Mouse (Mus musculus) c-Kit-negative CD71-positive TER-119-positive erythroid progenitor cells, embryonic 14.5 days (primary cell): ENCODE results near the gene Brf1.

Source experiments
- DNase-seq: peaks from one replicate; pipeline ENCODE4 v3.0.0-alpha.2; 2013; ENCODE audit warnings: low read depth, low spot score

Gene Brf1

DNA sequence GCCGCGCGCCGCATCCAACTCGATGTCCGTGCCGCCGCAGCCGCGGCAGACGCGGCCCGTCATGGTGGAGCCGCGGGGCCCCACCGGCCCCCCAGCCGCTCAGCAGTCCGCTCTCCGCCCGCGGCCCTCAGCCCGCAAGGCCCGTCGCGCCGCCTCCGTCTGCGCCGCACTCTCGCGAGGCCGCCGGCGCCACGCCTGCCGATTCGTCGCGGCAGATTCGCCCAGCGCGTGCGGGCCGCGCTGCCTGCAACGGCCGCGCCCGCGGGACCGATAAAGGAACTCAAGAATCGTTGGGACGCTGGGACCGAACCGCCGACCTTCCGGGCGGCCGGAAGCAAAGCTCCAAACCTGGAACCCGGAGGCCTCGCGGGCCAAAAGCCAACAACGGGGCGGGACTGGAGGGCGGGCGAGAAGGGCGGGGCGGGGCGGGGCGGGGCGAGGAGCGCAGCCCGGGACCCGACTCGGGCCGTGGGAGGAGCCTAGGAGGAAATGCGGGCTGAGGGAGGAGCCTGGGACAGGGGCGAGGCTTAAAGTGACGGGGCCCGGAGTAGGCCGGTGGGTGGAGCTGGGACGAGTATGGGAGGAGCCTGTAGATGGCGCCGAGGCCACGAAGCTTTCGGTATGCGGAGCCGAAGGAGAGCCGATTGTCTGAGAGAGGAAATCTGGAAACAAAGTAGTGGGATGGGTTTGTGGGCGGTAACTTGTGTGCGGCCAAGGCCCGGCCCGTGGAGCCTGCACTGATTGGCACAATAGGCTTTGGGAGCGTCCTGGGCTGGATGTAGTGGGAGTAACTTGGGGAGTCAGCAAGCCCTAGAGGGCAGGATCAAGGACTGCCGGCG lies at the start of gene Brf1:
Brf1 (minus strand) TSS at position 411 of the 839 bp plus-strand sequence.
- peak; percentile 96 for DNase-seq

- no peak for DNase-seq
These were observed 49.3 kb upstream of the Brf1 start for GRCm38 (mm10) chr12:113049836-113050235.

GRCm38 (mm10) chr12:113048103-113048502 lies 47.6 kb upstream of the Brf1 start:
- no peak for DNase-seq

GRCm38 (mm10) chr12:113046861-113047260 lies 46.4 kb upstream of the Brf1 start:
- no peak for DNase-seq

- peak; percentile 40 for DNase-seq
These were observed 44.6 kb upstream of the Brf1 start for GRCm38 (mm10) chr12:113044916-113045677.

- peak; percentile 19 for DNase-seq
These were observed 42.0 kb upstream of the Brf1 start for GRCm38 (mm10) chr12:113042543-113042942.

DNA sequence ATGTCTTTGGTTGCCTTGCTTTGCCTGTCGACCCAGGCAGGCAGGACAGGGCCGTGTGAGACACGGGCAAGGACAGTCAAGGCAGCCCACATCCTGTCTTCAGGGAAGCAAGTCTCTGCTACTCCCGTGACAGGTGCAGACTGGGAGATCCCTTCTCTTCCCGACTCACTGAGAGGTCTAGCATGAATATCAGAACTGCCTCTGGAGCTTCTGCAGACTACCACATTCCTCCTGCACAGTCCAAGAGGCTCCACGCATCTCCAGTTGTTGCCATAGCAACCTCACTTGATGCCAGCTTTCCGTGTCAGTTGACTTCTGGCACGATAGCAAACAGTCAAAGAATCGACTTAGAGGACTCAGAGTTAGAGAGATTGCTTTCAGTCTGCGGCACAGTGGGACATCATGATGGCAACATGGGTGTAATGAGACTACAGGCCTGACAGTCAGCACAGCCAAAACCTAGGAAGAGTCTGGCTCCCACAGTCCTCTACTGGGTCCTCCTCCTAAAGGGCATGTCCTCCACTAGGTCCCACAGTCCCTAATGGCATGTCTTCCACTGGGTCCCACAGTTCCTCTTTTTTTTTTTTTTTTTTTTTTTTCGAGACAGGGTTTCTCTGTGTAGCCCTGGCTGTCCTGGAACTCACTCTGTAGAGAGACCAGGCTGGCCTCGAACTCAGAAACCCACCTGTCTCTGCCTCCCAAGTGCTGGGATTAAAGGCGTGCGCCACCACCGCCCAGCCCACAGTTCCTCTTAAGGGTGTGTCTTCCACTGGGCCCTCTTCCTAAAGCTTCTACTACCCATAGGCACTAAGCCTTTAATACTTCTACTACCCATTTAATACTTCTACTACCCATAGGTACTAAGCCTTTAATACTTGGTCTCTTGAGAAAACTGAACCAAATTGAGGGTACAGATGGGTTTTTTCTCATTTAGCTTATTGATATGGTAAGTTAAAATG lies 41.3 kb upstream of the Brf1 start:
- no peak for DNase-seq

DNA sequence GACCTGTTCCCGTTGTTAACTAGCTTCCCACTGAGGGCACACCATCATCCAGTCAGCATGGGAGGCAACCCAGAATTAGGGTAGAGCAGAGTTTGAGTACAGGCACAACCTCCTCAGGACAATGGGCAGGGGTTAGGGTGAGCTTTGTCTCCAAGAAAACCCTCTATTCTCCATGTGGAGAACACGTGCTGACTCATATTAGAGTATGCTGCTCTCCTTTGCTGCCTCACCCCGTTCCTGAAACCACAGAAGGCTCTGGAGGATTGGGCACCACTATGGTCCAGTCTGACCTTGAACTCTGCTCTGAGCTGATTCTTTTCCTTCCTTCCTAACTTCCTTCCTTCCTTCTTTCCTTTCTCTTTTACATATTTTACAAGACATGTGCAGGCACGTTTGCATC lies 37.9 kb upstream of the Brf1 start:
- no peak for DNase-seq

DNA sequence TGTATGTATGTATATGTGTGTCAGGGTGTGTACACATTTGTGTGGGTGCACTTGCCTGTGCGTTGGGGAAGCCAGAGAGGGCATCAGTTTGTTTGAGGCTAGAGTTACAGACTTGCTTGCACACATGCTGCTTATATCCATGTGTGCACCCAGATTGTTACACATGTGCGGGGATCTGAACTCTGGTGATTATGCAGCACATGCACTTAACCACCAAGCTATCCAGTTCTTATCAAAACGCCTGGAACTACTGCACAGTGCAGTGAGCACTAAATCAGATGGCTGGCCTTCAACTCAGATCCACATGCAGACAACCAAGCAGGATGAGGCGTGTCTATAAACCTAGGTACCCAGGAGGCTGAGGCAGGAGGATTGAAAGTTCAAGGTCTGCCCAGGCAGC lies 36.5 kb upstream of the Brf1 start:
- no peak for DNase-seq

- DNase-seq, result no peak
These were observed 34.6 kb upstream of the Brf1 start for GRCm38 (mm10) chr12:113035093-113035492.

- no peak for DNase-seq
These were observed 32.1 kb upstream of the Brf1 start for GRCm38 (mm10) chr12:113032296-113033250.

DNA sequence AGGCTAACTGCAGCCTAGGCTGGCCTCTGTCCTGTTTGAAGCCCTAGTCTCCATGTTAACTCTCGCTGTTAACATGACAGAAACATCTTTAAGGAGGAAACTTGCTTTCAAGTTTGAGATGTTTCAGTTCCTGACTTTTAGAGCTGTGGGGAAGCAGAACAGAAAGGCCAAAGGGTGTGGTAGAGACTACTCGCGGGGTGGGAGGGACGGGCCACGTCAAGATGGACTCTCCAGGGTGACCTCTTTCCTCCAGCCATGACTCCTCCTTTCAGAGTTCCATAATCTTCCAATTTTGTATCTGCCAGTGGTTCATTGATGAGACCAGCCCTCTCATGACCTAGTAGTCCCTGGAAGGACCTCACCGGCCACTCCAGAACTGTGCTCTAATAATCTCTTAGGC lies 30.9 kb upstream of the Brf1 start:
- DNase-seq, result no peak

DNA sequence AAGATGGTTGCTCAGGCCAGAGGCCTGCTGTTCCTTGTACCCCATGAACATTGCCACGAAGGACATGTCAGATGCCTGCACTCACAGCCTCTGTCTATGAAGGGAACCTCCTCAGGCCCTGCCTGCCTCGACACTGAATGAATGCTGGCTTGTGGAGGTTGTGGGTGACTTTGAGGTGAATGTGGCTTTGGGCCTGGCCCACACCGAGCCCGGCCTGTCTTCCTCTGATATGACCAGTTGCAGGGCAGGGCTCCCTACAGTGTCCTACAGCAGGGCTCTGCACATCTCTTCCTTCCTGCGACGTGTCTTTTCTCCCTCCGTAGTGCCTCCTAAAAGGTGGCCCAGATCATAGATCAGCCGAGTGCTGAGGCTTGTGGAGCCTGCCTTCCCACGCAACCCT lies 30.5 kb upstream of the Brf1 start:
- DNase-seq, result no peak

- DNase-seq, result no peak
These were observed 29.5 kb upstream of the Brf1 start for GRCm38 (mm10) chr12:113030046-113030445.

DNA sequence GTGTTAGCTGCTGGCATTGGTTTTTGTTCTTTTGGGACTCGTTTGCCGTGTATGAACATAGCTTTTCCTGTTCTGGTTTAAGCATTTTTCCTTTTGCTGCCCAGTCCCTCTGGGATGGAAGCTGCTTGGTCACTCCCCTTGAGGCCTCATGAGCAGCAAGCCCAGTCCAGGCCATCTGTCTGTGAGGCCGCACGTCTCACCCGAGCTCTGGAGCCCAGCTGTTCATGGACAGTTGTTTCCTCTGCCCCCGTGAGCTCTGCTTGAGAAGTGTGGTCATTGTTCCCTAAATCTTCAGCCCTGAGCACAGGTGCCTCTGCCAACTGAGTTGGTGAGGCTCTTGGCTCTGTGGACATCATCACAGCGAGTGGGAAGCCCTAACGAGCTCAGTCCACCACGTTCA lies 28.4 kb upstream of the Brf1 start:
- DNase-seq, result no peak

DNA sequence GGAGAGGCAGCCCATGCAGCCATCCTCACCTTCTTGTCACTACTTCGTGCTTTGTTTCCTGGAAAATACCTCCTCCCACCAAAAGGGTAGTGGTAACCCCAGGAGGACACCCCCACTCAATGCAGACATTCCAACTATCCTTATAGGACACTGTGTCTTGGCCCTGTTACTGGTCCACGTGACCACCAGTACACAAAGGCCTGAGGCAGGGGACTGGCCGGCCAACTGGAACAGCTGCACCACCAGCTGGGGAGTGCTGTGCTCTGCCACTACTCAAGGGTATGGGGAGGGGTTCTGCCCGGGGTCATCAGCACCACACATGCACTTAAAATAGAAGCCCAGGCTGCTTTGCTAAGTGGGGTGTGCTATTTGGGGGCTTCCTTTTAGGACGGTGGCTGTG lies 27.6 kb upstream of the Brf1 start:
- no peak for DNase-seq

DNA sequence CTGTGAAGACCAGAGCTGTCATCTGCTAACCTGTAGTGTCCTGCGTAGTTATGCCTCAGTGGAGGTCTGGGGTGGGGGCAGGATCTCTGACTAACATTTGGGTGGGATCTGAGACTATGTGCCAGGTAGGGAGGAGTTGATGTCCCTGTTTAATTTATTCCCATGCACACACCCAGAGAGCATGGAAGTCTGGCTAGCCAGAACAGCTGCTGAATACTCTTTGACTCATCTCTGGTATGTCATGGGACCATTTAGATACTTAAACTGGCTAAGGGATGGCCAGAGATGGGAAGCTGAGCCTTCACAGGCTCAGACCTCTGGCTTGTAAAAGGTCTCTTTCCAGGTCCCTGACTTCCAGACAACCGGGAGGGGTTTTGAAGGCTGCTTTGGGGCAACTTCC lies 27.0 kb upstream of the Brf1 start:
- no peak for DNase-seq

DNA sequence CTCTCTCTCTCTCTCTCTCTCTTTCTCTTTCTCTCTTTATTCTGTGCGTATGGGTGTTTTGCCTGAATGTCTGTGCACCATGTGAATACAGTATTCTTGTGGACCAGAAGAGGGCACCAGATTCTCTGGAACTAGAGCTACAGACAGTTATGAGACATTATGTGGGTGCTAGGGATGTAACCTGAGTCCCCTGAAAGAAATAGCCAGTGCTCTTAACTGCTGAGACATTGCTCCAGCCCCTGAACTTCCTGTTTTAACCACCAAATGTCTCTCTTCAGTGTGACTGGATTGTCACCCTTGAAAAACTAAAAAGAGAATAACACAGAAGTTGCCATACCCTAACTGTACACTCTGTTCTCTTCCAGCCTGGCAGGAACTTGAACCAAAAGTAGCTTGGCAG lies 26.1 kb upstream of the Brf1 start:
- DNase-seq, result no peak

- DNase-seq, result no peak
These were observed 22.6 kb upstream of the Brf1 start for GRCm38 (mm10) chr12:113023082-113023481.

DNA sequence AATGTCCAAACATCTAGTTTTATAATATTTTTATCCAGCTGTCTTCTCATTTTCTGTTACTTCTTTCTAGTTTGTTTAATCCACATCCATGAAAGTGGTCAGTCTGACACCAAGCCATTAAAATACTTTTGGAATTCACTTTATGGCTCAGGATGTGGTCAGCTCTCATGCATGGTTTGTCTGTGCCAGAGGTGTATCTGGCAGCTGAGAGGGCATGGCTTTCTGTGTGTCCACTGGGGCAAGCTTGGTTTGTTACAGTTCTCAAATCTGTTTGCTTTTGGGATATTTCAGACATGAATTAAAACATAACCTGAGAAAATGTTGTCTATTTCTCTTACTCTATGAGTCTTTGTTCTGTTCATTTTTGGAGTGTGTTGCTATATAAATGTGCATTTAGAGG lies 21.0 kb upstream of the Brf1 start:
- no peak for DNase-seq

DNA sequence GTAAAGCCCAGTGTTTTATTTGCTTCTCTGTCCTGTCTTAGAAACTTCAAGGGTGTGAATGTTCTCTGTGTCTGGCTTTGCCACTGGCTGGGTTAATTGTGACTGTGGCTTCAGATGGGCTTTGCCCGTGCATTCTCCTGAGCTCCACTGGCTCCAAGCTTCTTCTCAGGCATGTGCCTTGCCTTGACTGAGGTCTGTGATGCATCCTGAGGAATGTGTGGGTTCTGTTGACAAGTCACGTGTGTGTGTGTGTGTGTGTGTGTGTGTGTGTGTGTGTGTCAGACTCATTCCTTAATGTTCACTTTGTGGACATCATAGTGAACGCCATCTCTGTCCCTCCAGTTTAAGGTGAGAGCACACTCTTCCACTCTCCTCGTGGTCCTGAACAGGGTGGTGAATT lies 18.3 kb upstream of the Brf1 start:
- no peak for DNase-seq
